Mouse (Mus musculus): Measurements from ENCODE around the gene Blzf1. TPM values are rescaled to one million over a fixed set of nuclear protein-coding genes. Genes with fewer than 3 reads are reported as not detected.
A peak's percentile ranks its signal among the peaks of the same experiment; 100 is the strongest.

Blzf1 gene
- polyA plus RNA-seq, 1 experiment = 18.4 TPM

- Histone ChIP-seq H3K4me1 (ENCODE audit: control insufficient read depth, insufficient read depth, low read length) (peaks cover 2% of the 10 kb centered on the region; the same call in 1 of the 2 replicates), H3K4me3 (ENCODE audit: insufficient read depth, low read length) (no peak within 1 kb of the TSS), H3K27ac (ENCODE audit: insufficient read depth, low read length) (no peak within 1 kb of the TSS)
- no peak for TF ChIP-seq POLR2A (IDR thresholded peaks at IDR 0.05; ENCODE audit: extremely low read depth, insufficient read depth, low read length)
- TF ChIP-seq CTCF (IDR thresholded peaks at IDR 0.05; ENCODE audit: extremely low read depth, insufficient read depth, low read length) = no peak
These were observed 3.5 kb downstream of the Blzf1 start, which contains the start of gene Nme7 for GRCm38 (mm10) chr1:164303821-164304220. TSS of gene Nme7 (plus strand) at chr1:164304121.

GRCm38 (mm10) chr1:164301949-164302348, 5.3 kb downstream of the Blzf1 start:
- Histone ChIP-seq H3K4me3 (ENCODE audit: insufficient read depth, low read length) (no peak overlapping the region), H3K27ac (ENCODE audit: insufficient read depth, low read length) (no peak overlapping the region), H3K4me1 (ENCODE audit: control insufficient read depth, insufficient read depth, low read length) (no peaks in the 10 kb centered on the region)
- TF ChIP-seq CTCF (IDR thresholded peaks at IDR 0.05; ENCODE audit: extremely low read depth, insufficient read depth, low read length) (no peak), POLR2A (IDR thresholded peaks at IDR 0.05; ENCODE audit: extremely low read depth, insufficient read depth, low read length) (no peak)

- H3K4me1 ChIP-seq (ENCODE audit: control insufficient read depth, insufficient read depth, low read length) = no peaks in the 10 kb centered on the region
- no peak overlapping the region for H3K27ac ChIP-seq (ENCODE audit: insufficient read depth, low read length)
- no peak overlapping the region for H3K4me3 ChIP-seq (ENCODE audit: insufficient read depth, low read length)
- no peak for TF ChIP-seq CTCF (IDR thresholded peaks at IDR 0.05; ENCODE audit: extremely low read depth, insufficient read depth, low read length)
- TF ChIP-seq POLR2A (IDR thresholded peaks at IDR 0.05; ENCODE audit: extremely low read depth, insufficient read depth, low read length) = no peak
These were observed 10.8 kb downstream of the Blzf1 start for GRCm38 (mm10) chr1:164296473-164296872.

- no peak overlapping the region for H3K4me3 ChIP-seq (ENCODE audit: insufficient read depth, low read length)
- TF ChIP-seq CTCF (IDR thresholded peaks at IDR 0.05; ENCODE audit: extremely low read depth, insufficient read depth, low read length) = no peak
- no peak for TF ChIP-seq POLR2A (IDR thresholded peaks at IDR 0.05; ENCODE audit: extremely low read depth, insufficient read depth, low read length)
These were observed 13.2 kb downstream of the Blzf1 start for GRCm38 (mm10) chr1:164294071-164294470.

GRCm38 (mm10) chr1:164292040-164292439, 15.2 kb downstream of the Blzf1 start:
- Histone ChIP-seq H3K27ac (ENCODE audit: insufficient read depth, low read length) (no peak overlapping the region), H3K4me1 (ENCODE audit: control insufficient read depth, insufficient read depth, low read length) (no peaks in the 10 kb centered on the region), H3K4me3 (ENCODE audit: insufficient read depth, low read length) (no peak overlapping the region)
- TF ChIP-seq CTCF (IDR thresholded peaks at IDR 0.05; ENCODE audit: extremely low read depth, insufficient read depth, low read length) (no peak), POLR2A (IDR thresholded peaks at IDR 0.05; ENCODE audit: extremely low read depth, insufficient read depth, low read length) (no peak)

More at GRCm38 (mm10) chr1:164294071-164294470, 13.2 kb downstream of the Blzf1 start:
- no peaks in the 10 kb centered on the region for H3K4me1 ChIP-seq (ENCODE audit: control insufficient read depth, insufficient read depth, low read length)
- no peak overlapping the region for H3K27ac ChIP-seq (ENCODE audit: insufficient read depth, low read length)

- H3K27ac ChIP-seq (ENCODE audit: insufficient read depth, low read length) = no peak overlapping the region
- H3K4me1 ChIP-seq (ENCODE audit: control insufficient read depth, insufficient read depth, low read length) = no peaks in the 10 kb centered on the region
- TF ChIP-seq CTCF (IDR thresholded peaks at IDR 0.05; ENCODE audit: extremely low read depth, insufficient read depth, low read length) (no peak), POLR2A (IDR thresholded peaks at IDR 0.05; ENCODE audit: extremely low read depth, insufficient read depth, low read length) (no peak)
- no peak overlapping the region for H3K4me3 ChIP-seq (ENCODE audit: insufficient read depth, low read length)
These were observed 19.9 kb downstream of the Blzf1 start for GRCm38 (mm10) chr1:164287406-164287805.

GRCm38 (mm10) chr1:164284007-164284406, 23.3 kb downstream of the Blzf1 start:
- TF ChIP-seq CTCF (IDR thresholded peaks at IDR 0.05; ENCODE audit: extremely low read depth, insufficient read depth, low read length) (no peak), POLR2A (IDR thresholded peaks at IDR 0.05; ENCODE audit: extremely low read depth, insufficient read depth, low read length) (no peak)
- Histone ChIP-seq H3K4me1 (ENCODE audit: control insufficient read depth, insufficient read depth, low read length) (no peaks in the 10 kb centered on the region), H3K4me3 (ENCODE audit: insufficient read depth, low read length) (no peak overlapping the region), H3K27ac (ENCODE audit: insufficient read depth, low read length) (no peak overlapping the region)

- no peak overlapping the region for H3K27ac ChIP-seq (ENCODE audit: insufficient read depth, low read length)
- TF ChIP-seq CTCF (IDR thresholded peaks at IDR 0.05; ENCODE audit: extremely low read depth, insufficient read depth, low read length) = no peak
- no peak for TF ChIP-seq POLR2A (IDR thresholded peaks at IDR 0.05; ENCODE audit: extremely low read depth, insufficient read depth, low read length)
- no peaks in the 10 kb centered on the region for H3K4me1 ChIP-seq (ENCODE audit: control insufficient read depth, insufficient read depth, low read length)
- H3K4me3 ChIP-seq (ENCODE audit: insufficient read depth, low read length) = no peak overlapping the region
These were observed 28.0 kb downstream of the Blzf1 start for GRCm38 (mm10) chr1:164279332-164279731.

- H3K4me1 ChIP-seq (ENCODE audit: control insufficient read depth, insufficient read depth, low read length) = no peaks in the 10 kb centered on the region
- TF ChIP-seq POLR2A (IDR thresholded peaks at IDR 0.05; ENCODE audit: extremely low read depth, insufficient read depth, low read length) = no peak
- no peak overlapping the region for H3K4me3 ChIP-seq (ENCODE audit: insufficient read depth, low read length)
- H3K27ac ChIP-seq (ENCODE audit: insufficient read depth, low read length) = no peak overlapping the region
These were observed 30.7 kb downstream of the Blzf1 start for GRCm38 (mm10) chr1:164276552-164276951.

GRCm38 (mm10) chr1:164275455-164275954, 31.8 kb downstream of the Blzf1 start, which contains the start of gene Ccdc181:
TSS of gene Ccdc181 (plus strand) at chr1:164275585.
- TF ChIP-seq CTCF (IDR thresholded peaks at IDR 0.05; ENCODE audit: extremely low read depth, insufficient read depth, low read length) (no peak), POLR2A (IDR thresholded peaks at IDR 0.05; ENCODE audit: extremely low read depth, insufficient read depth, low read length) (peak; percentile 75)
- Histone ChIP-seq H3K4me3 (ENCODE audit: insufficient read depth, low read length) (peak within 1 kb of the TSS; percentile 51), H3K4me1 (ENCODE audit: control insufficient read depth, insufficient read depth, low read length) (no peaks in the 10 kb centered on the region), H3K27ac (ENCODE audit: insufficient read depth, low read length) (peak within 1 kb of the TSS; percentile 41; the same call in 1 of the 2 replicates)
